8 mouse cellular contexts compared by ENCODE assay signal in genomic region chr9:61371755-61372509, GRCm38 (mm10). TPM values are rescaled to one million over a fixed set of nuclear protein-coding genes. Genes with fewer than 3 reads are reported as not detected.
DNase-seq lines count a peak whose midpoint lies in the region; ATAC-seq and TF ChIP-seq lines count a peak whose summit lies in the region.

Gene Tle3, plus strand, starts transcription at chr9:61372366.

- no peaks in the 10 kb centered on the region for H3K9me3 ChIP-seq in embryonic facial prominence, embryonic 15.5 days (replicated peaks)
- no peaks in the 10 kb centered on the region for H3K9me3 ChIP-seq in limb, embryonic 14.5 days (ENCODE audit: control insufficient read depth, low read length)
- H3K9me3 ChIP-seq in midbrain, postnatal 0 days (ENCODE audit: low read length) = no peaks in the 10 kb centered on the region

- peaks cover 4% of the 10 kb centered on the region; the same call in 1 of the 2 replicates for H3K27me3 ChIP-seq in embryonic facial prominence, embryonic 15.5 days
- no peaks in the 10 kb centered on the region for H3K27me3 ChIP-seq in limb, embryonic 14.5 days (ENCODE audit: control insufficient read depth, insufficient read depth, low read length)
- 0 out of 2 replicates have a peak, but pooled peaks cover 5% of the 10 kb centered on the region for H3K27me3 ChIP-seq in midbrain, postnatal 0 days (ENCODE audit: insufficient read depth, low read length)

- WGBS in bone marrow, adult 2 months = 1% methylated on average over 35 of the region's 35 CpGs
- under 1% methylated on average over 35 of the region's 35 CpGs for WGBS in embryonic facial prominence, embryonic 15.5 days
- 1% methylated on average over 35 of the region's 35 CpGs for WGBS in limb, embryonic 14.5 days
- under 1% methylated on average over 35 of the region's 35 CpGs for WGBS in midbrain, postnatal 0 days

- peak within 1 kb of the TSS; percentile 92 for H3K4me3 ChIP-seq in bone marrow, adult 2 months (replicated peaks; ENCODE audit: control insufficient read depth, low read depth, low read length)
- peak within 1 kb of the TSS; percentile 86 for H3K4me3 ChIP-seq in embryonic facial prominence, embryonic 15.5 days (replicated peaks)
- peak within 1 kb of the TSS; percentile 98 for H3K4me3 ChIP-seq in limb, embryonic 14.5 days (replicated peaks; ENCODE audit: low read length)
- H3K4me3 ChIP-seq in midbrain, postnatal 0 days (ENCODE audit: low read depth, low read length) = peak within 1 kb of the TSS; percentile 86

- peak within 1 kb of the TSS; percentile 98 for H3K9ac ChIP-seq in embryonic facial prominence, embryonic 15.5 days
- H3K9ac ChIP-seq in limb, embryonic 14.5 days (ENCODE audit: low read depth, low read length, severe bottlenecking) = peak within 1 kb of the TSS; percentile 99
- H3K9ac ChIP-seq in midbrain, postnatal 0 days (replicated peaks; ENCODE audit: low read length, poor library complexity, severe bottlenecking) = peak within 1 kb of the TSS; percentile 93

- peak; percentile 60 for TF ChIP-seq CTCF in bone marrow, adult 2 months (IDR thresholded peaks at IDR 0.05; ENCODE audit: control insufficient read depth, insufficient read depth, low read length)
- peak; percentile 74 for TF ChIP-seq CTCF in midbrain, postnatal 0 days (IDR thresholded peaks at IDR 0.05)

- H3K4me1 ChIP-seq in bone marrow, adult 2 months (ENCODE audit: control insufficient read depth, insufficient read depth, low read length) = no peaks in the 10 kb centered on the region; the same call in 1 of the 2 replicates
- H3K4me1 ChIP-seq in embryonic facial prominence, embryonic 15.5 days = peaks cover 68% of the 10 kb centered on the region
- H3K4me1 ChIP-seq in limb, embryonic 14.5 days (ENCODE audit: control insufficient read depth, insufficient read depth, low read length) = peaks cover 47% of the 10 kb centered on the region
- H3K4me1 ChIP-seq in midbrain, postnatal 0 days (ENCODE audit: insufficient read depth, low read length) = peaks cover 37% of the 10 kb centered on the region; the same call in 1 of the 2 replicates

- peak within 1 kb of the TSS; percentile 91 for H3K27ac ChIP-seq in bone marrow, adult 2 months (ENCODE audit: control insufficient read depth, insufficient read depth, low read depth, low read length, poor library complexity)
- H3K27ac ChIP-seq in embryonic facial prominence, embryonic 15.5 days (replicated peaks) = peak within 1 kb of the TSS; percentile 95
- H3K27ac ChIP-seq in limb, embryonic 14.5 days (replicated peaks; ENCODE audit: low read depth, low read length) = peak within 1 kb of the TSS; percentile 95
- peak within 1 kb of the TSS; percentile 92 for H3K27ac ChIP-seq in midbrain, postnatal 0 days (ENCODE audit: low read depth, low read length)

- no peaks in the 10 kb centered on the region for H3K36me3 ChIP-seq in embryonic facial prominence, embryonic 15.5 days
- peaks cover 15% of the 10 kb centered on the region for H3K36me3 ChIP-seq in limb, embryonic 14.5 days (ENCODE audit: control insufficient read depth, insufficient read depth, low read length)
- H3K36me3 ChIP-seq in midbrain, postnatal 0 days (ENCODE audit: insufficient read depth, low read length) = no peaks in the 10 kb centered on the region

- DNase-seq in 416B (ENCODE audit: low read depth) = peak; percentile 99
- peak; percentile 97 for DNase-seq in heart, adult 8-10 months (ENCODE audit: low spot score)
- DNase-seq in kidney, adult 9 months = peak; percentile 99
- peak; percentile 99 for DNase-seq in limb, embryonic 14.5 days (ENCODE audit: low spot score)
- DNase-seq in midbrain, postnatal 0 days (ENCODE audit: low spot score) = peak; percentile 100
- DNase-seq in spleen, postnatal 14 days (ENCODE audit: low spot score in 2 of 2) = peak; percentile 91 to 94

- peak; percentile 78 for ATAC-seq in embryonic facial prominence, embryonic 15.5 days (ENCODE audit: insufficient number of reproducible peaks, low FRiP score, low TSS enrichment, low read depth)
- peak; percentile 74 for ATAC-seq in limb, embryonic 14.5 days (ENCODE audit: low FRiP score, low read depth)
- peak; percentile 80 for ATAC-seq in midbrain, postnatal 0 days (ENCODE audit: low FRiP score)

- peak; percentile 73; the same call in 1 of the 2 replicates for TF ChIP-seq POLR2A in bone marrow, adult 2 months (IDR thresholded peaks at IDR 0.05; ENCODE audit: borderline replicate concordance, control insufficient read depth, low read depth, low read length)
- TF ChIP-seq POLR2A in limb, embryonic 14.5 days (IDR thresholded peaks at IDR 0.05; ENCODE audit: borderline replicate concordance, extremely low read depth, insufficient read depth, insufficient read length) = peak; percentile 63; the same call in 1 of the 2 replicates

- peak within 1 kb of the TSS; percentile 85 for H3K4me2 ChIP-seq in embryonic facial prominence, embryonic 15.5 days (replicated peaks)
- H3K4me2 ChIP-seq in limb, embryonic 14.5 days (replicated peaks; ENCODE audit: low read depth, low read length, severe bottlenecking) = peak within 1 kb of the TSS; percentile 98
- H3K4me2 ChIP-seq in midbrain, postnatal 0 days (ENCODE audit: low read depth, low read length, poor library complexity, severe bottlenecking) = peak within 1 kb of the TSS; percentile 92

RNA-seq across cellular contexts. Expression of gene Tle3, which starts in this region (rescaled TPM):
- 27.8 and 67.0 TPM in 2 replicates for polyA plus RNA-seq in bone marrow, adult 2 months (2011; ENCODE audit: insufficient read depth, insufficient read length, low replicate concordance, missing spikeins)
- 35.3 and 36.0 TPM in 2 replicates for polyA plus RNA-seq in embryonic facial prominence, embryonic 15.5 days (2015; fragmentation: Nextera tagmentation; extraction: Ambion mirVana)
- total RNA-seq in heart, adult 8-10 months (2022) = 10 to 100 TPM in 3 of 4 experiments, 1 to 10 TPM in 1; 9.7 to 16.2 (median 14.0) TPM
- polyA plus RNA-seq in limb, embryonic 14.5 days (2012; rRNA removed) = 113 and 156 TPM in 2 replicates
- 45.1 and 47.3 TPM in 2 replicates for polyA plus RNA-seq in limb, embryonic 14.5 days (2014; fragmentation: Nextera tagmentation; extraction: Ambion mirVana)
- total RNA-seq in midbrain, postnatal 0 days (2014; rRNA removed) = 82.2 and 94.9 TPM in 2 replicates
- polyA plus RNA-seq in midbrain, postnatal 0 days (2015; fragmentation: Nextera tagmentation; extraction: Ambion mirVana) = 20.2 and 21.8 TPM in 2 replicates

Comparison
In these comparisons a context has a peak if more than half of its experiments do, and no peak if none do; other contexts are left out.
1. Peak in every context shown above with its lines: DNase-seq, ATAC-seq, H3K4me3 ChIP-seq and H3K27ac ChIP-seq.